Mouse (Mus musculus) bone marrow macrophage, adult 2 months (primary cell): ENCODE data around the gene Nsl1.

ENCODE experiments used
- CTCF ChIP-seq: IDR thresholded peaks from 2 replicates; pipeline ENCODE4 v1.5.1; 2012; ENCODE audit warnings: low read depth, mild to moderate bottlenecking, low read length, moderate library complexity
- POLR2A ChIP-seq: IDR thresholded peaks from 2 replicates; pipeline ENCODE4 v1.6.1; 2012; ENCODE audit warnings: mild to moderate bottlenecking, low read depth, low read length, borderline replicate concordance

DNA sequence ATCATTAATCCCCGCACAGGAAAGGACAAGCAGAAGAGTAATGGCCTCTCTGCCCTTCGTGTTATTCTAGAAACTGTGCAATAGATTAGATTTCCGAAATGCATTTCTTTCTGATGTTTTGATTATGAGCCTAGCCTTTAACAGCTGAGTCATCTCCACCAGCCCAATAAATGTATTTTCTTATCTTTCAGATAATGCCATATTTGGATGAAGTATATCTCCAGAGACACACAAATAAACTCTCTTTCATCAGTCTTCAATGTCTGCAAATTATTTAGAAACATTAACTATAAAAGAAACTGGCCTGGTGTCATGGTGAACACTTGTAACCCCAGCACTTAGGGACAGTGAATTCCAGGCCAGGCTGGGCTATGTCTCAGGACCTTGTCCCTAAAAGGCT lies 20.1 kb upstream of the Nsl1 start:
- TF ChIP-seq POLR2A (no peak), CTCF (no peak)
